Comparison of ENCODE assay signal across 17 mouse cellular contexts in genomic region chr15:30184020-30184419, GRCm38 (mm10).
"Had no signal": no experiment of that assay in that cellular context is flagged by ENCODE, and none has a peak within 500 bp of the region (broad histone marks: within the 10 kb centered on the region; RNA-seq: fewer than 3 reads in every experiment).

No protein-coding gene starts in this region.

- DNase-seq: left cerebral cortex, postnatal 4 days; liver; liver, embryonic 13.5 days; liver, postnatal 0 days; lung, adult 18-20 months; lung, adult 2 months; lung, embryonic 14.5 days; lung, postnatal 10 days; lung, postnatal 14 days; lung, postnatal 36 days; lung, postnatal 4 days; midbrain, embryonic 14.5 days had no signal

- ATAC-seq: liver, embryonic 12.5 days; liver, postnatal 0 days; lung, postnatal 0 days; midbrain, embryonic 13.5 days; midbrain, embryonic 15.5 days; midbrain, embryonic 16.5 days had no signal
